Mouse (Mus musculus) embryo, embryonic 10.5 days (tissue): ENCODE results near the gene Ear14.
"Not testable (repeated sequence)": the region's sequence is repeated elsewhere in the genome, so short reads cannot be mapped to it uniquely, and the experiment has no call there.

Experiments
- DNase-seq: peaks from one replicate; pipeline ENCODE4 v3.0.0-alpha.2; 2015; ENCODE audit warnings: low spot score

Ear14 gene

GRCm38 (mm10) chr14:51203115-51203514, at the start of gene Ear14:
Gene Ear14 (plus strand): TSS chr14:51203391.
- no peak for DNase-seq

- DNase-seq: no peak
These were observed 47.0 kb upstream of the Ear14 start for GRCm38 (mm10) chr14:51156056-51156735.

- DNase-seq: no peak
These were observed 46.5 kb upstream of the Ear14 start for GRCm38 (mm10) chr14:51156736-51157068.

GRCm38 (mm10) chr14:51157072-51157471, 46.1 kb upstream of the Ear14 start:
- no peak for DNase-seq

GRCm38 (mm10) chr14:51161976-51162375, 41.2 kb upstream of the Ear14 start, which contains the start of gene Rnase2b:
Gene Rnase2b (plus strand): TSS chr14:51162260.
- DNase-seq: not testable (repeated sequence)

GRCm38 (mm10) chr14:51163323-51163722, 39.9 kb upstream of the Ear14 start:
- DNase-seq: not testable (repeated sequence)

GRCm38 (mm10) chr14:51165435-51165834, 37.8 kb upstream of the Ear14 start:
- DNase-seq: no peak

- DNase-seq: no peak
These were observed 37.1 kb upstream of the Ear14 start for GRCm38 (mm10) chr14:51166068-51166467.

GRCm38 (mm10) chr14:51172095-51172865, 30.9 kb upstream of the Ear14 start:
- peak; percentile 77 for DNase-seq

- DNase-seq: not testable (repeated sequence)
These were observed 30.2 kb upstream of the Ear14 start for GRCm38 (mm10) chr14:51172947-51173346.

GRCm38 (mm10) chr14:51173843-51174242, 29.3 kb upstream of the Ear14 start:
- DNase-seq: no peak

- DNase-seq: not testable (repeated sequence)
These were observed 22.1 kb upstream of the Ear14 start for GRCm38 (mm10) chr14:51181051-51181450.

GRCm38 (mm10) chr14:51195681-51196080, 7.5 kb upstream of the Ear14 start:
- no peak for DNase-seq

- DNase-seq: no peak
These were observed 3.8 kb upstream of the Ear14 start, which contains the start of gene Ang2 for GRCm38 (mm10) chr14:51199098-51200023. Gene Ang2 (minus strand): TSS chr14:51199148.

- no peak for DNase-seq
These were observed 3.1 kb upstream of the Ear14 start for GRCm38 (mm10) chr14:51200054-51200453.

- no peak for DNase-seq
These were observed 2.7 kb upstream of the Ear14 start for GRCm38 (mm10) chr14:51200466-51200865.

GRCm38 (mm10) chr14:51220075-51220474, 16.9 kb downstream of the Ear14 start:
- DNase-seq: not testable (repeated sequence)

GRCm38 (mm10) chr14:51229657-51230056, 26.5 kb downstream of the Ear14 start:
- DNase-seq: not testable (repeated sequence)

- not testable (repeated sequence) for DNase-seq
These were observed 34.3 kb downstream of the Ear14 start for GRCm38 (mm10) chr14:51237488-51237887.

- DNase-seq: peak; percentile 72
These were observed 37.7 kb downstream of the Ear14 start for GRCm38 (mm10) chr14:51240899-51241298.

GRCm38 (mm10) chr14:51247736-51248135, 44.5 kb downstream of the Ear14 start:
- no peak for DNase-seq

GRCm38 (mm10) chr14:51250348-51250747, 47.2 kb downstream of the Ear14 start:
- DNase-seq: no peak
